Mouse (Mus musculus): ENCODE measurements around the gene Grm4. TPM values are rescaled to one million over a fixed set of nuclear protein-coding genes. Genes with fewer than 3 reads are reported as not detected.

The Grm4 gene
- total RNA-seq, 2 experiments from 2014 or later: 1.5 to 6.2 TPM

DNA sequence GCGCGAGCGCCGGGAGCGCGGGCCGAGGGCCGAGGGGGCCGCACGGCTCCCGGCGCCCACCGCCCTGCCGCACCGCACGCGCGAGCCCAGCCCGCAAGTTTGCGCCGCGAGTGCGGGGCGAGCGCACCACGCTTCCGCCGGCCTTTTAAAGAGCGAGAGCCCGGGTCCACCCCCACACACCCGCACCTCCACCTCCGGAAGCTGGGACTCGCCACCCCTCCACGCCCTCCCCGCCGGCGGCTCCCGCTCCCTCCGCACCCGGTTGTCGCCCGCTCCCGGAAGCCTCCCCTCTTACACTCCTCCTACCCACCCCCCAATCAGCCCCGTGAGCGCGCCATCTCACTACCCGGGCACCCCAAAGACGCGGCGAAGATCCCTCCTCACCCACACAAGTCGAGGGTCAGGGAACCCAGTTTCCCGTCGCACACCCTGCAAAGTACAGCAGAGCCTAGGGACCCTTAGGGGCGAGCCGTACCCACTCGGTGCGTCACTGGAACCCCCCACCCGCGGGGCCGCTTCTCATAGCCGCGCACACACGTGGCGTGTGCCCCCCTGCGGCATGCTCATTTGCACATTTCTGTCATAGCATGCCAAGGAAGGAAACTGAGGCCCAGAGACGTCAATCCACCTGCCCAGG lies 7.8 kb downstream of the Grm4 start:
- DNase-seq (ENCODE audit: low spot score in 2 of 2): no peak

DNA sequence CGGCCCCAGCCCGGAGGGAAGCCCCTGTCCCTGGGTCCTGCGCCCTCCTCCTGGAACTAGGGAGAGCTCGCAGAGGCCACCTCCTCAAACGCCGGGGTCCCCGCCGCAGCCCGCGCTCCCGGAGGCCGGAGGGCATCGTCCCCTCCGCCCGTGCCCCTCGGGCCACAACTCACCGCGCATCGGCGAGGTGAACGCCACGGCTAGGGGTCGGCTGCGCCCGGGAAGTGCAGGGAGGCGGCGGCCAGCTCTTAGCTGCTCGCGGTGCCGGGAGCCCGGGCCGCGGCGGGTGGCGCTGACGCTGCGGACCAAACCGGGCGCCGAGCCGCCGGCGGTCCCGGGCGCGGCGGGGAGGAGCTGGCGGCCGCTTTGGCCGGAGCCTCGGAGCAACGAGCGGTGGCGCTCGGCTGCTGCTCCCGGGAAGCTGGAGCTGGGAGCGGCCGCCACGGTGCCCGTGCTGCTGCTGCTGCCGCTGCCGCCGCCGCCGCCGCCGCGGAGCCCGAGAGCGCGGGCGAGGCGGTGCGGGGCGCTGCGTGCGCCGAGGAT lies 8.5 kb downstream of the Grm4 start:
- no peak for DNase-seq (ENCODE audit: low spot score in 2 of 2)

DNA sequence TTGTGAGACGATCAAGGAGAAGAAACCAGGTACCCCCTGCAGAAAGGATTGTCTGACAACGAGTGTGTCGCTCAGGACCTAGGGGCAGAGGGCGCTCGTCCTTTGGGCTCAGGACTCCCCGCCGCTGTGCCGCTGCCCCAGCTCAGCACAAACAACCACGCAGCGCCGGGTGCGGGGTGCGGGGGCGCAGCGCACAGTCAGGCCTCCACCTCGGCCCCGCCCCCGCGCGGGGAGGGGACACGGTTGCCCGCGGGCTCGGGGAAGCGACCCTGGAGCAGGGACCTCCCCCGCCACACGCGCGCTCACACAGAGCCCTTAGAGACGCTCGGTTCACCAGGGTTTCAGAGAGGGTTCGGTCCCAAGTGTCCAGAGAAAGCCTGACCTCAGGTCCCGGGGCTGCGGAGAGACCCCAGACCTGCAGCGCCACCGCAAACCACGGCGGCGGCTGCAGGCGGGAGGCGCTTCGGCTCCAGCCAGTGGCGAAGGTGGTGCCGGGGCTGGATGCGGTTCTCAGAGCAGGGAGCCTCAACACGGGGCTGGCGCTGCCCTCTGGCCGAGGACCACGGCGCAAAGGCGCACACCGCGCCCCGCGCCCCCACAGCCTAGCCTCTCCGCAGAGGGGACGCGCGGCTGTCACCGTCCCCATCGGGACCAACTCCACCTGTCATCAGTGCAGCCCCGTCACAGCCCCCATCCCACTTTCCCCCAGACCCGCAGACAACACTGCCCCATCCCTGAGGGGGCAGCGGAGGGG lies 9.2 kb downstream of the Grm4 start:
- DNase-seq (ENCODE audit: low spot score in 2 of 2): no peak

DNA sequence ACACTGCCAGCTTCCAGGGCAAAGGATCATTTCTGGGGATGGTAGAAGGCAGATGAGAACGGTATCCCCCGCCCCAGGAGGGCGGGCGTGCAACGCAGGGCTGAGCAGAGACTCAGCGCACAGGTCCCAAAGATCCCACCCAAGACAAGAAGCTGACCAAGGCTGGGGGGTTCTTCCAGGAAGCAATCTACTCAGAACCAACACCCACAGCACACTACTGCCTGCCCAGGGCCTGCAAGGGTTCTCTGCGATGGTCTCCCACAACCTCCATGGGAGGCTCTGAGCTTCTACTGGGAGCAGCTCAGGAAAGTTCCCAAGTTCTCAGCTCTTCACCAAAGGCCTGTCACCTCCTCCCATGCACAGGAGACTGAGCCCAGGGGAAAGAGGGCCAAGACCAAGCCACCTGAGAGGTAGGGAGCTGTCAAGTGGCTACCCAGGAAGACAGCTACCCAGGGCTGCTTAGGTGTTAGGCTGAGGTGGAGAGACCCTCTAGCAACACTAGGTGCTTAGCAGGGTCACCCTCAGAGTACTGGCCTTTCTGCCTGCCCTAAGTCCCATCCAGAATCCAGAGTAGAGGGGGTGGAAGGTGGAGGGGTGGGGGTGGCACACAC lies 10.0 kb downstream of the Grm4 start:
- DNase-seq (ENCODE audit: low spot score in 2 of 2): no peak

- DNase-seq (ENCODE audit: low spot score in 2 of 2): no peak
Observed at GRCm38 (mm10) chr17:27510258-27511124, 10.7 kb downstream of the Grm4 start.

GRCm38 (mm10) chr17:27509056-27509455 lies 12.1 kb downstream of the Grm4 start:
- DNase-seq (ENCODE audit: low spot score in 2 of 2): no peak

DNA sequence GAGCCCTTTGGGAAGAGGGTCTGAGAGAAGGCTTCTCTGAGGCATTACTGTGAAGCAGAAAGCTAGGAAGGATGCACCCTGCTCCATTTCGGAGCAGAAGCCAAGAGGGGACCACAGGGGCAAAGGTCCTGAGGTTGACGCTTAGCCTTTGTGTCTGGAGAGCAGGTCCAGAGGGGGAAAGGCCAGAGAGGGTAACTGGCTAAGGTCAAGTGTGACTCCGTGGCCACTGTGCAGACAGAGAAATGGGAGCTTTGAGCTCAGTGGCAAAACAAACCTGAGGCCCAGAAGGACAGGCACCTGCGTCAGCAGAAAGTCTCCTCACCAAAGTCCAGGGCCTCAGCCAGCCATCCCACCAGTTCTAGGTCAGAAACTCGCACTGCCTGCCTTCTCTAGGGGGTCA lies 12.7 kb downstream of the Grm4 start:
- DNase-seq (ENCODE audit: low spot score in 2 of 2): no peak

GRCm38 (mm10) chr17:27508002-27508401 lies 13.2 kb downstream of the Grm4 start:
- DNase-seq (ENCODE audit: low spot score in 2 of 2): no peak

DNA sequence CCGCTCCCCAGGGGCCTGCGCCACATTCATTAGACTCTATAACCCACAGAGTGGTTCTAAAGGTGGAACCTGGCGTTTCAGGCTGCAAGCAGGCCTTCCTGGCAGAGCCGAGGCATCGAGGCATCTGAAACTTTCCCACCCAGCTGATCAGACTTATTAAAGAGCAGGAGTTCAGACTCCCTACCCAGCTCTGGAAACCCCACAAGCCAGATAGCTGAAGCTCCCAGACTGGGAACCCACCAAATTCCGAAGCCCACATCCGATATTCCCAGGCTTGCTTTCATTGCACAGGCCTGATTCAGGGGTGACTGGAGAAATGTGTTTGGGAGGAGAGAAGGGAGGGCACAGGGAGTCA lies 13.6 kb downstream of the Grm4 start:
- no peak for DNase-seq (ENCODE audit: low spot score in 2 of 2)

- DNase-seq (ENCODE audit: low spot score in 2 of 2): no peak
Observed at GRCm38 (mm10) chr17:27506871-27507590, 14.2 kb downstream of the Grm4 start.

DNA sequence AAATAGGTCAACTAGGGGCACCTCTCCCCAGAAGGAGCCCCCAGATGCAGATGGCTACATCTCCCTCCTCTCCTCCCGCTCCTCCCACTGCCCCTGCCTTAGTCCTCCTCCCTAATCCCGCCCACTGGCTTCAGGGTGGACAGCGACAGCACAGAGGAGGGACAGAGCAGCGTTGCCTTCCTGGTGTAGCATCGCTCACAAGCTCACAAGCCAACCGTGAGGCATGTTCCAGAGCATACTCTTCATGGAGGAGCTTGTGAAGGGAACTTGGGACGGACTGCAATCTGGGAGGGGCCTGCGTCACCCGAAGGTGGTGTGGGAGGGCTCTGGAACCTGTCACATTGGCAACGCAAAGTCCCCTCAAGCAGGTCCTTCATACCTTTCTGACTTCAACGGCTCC lies 14.8 kb downstream of the Grm4 start:
- DNase-seq (ENCODE audit: low spot score in 2 of 2): no peak

GRCm38 (mm10) chr17:27505221-27505881 lies 15.9 kb downstream of the Grm4 start:
- no peak for DNase-seq (ENCODE audit: low spot score in 2 of 2)

- DNase-seq (ENCODE audit: low spot score in 2 of 2): no peak
Observed at GRCm38 (mm10) chr17:27503869-27504268, 17.3 kb downstream of the Grm4 start.

DNA sequence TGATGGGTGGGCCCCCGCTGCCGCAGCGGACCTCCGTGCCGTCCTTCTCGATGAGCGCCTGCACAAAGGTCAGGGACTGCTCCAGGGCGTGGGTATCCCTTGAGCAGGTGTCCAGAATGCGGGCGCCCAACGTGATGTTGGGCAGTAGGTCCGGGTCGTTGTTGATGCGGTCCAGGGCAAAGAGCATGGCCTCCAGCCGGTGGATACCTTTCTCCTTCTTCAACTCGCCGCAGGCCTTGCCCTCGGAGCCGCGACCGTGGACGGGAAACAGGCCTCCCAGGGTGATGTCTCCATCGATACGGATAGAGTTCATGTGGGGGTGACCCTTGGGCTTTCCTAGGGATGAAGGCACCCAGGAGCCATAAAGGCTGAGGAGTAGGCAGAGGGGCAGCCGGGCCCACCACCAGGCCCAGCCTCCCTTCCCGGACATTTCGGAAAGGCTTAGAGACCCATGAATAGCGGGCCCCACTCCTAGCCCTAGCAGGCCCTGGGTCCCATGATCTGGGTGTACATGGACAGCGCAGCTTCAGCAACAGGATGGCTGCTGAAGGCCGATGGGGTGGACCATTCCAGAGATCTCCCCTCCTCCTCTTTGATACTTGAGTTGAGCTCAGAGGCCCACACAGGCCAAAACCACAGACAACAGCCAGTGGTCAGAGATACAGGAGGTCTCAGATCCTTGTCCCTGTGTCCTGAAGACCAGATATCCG lies 18.3 kb downstream of the Grm4 start:
- no peak for DNase-seq (ENCODE audit: low spot score in 2 of 2)

DNA sequence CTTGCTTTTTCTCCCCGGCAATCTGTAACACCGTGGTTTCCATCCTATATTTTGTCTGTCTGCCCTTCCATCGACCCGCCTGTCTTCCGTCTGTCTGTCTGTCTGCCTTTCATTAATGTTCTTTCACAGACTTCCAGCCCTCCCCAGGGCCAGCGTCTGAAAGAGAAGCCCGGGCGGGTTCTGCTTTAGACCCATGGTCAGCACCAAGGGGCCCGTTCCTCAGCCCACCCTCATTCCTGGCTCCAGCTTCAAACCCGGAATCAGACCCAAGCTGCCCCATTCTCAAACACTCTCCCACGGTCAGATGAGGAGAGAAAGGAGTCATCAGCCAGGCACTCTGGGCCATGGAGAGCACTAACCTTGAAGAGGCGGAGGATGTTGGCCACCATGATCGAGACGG lies 18.9 kb downstream of the Grm4 start:
- DNase-seq (ENCODE audit: low spot score in 2 of 2): no peak

DNA sequence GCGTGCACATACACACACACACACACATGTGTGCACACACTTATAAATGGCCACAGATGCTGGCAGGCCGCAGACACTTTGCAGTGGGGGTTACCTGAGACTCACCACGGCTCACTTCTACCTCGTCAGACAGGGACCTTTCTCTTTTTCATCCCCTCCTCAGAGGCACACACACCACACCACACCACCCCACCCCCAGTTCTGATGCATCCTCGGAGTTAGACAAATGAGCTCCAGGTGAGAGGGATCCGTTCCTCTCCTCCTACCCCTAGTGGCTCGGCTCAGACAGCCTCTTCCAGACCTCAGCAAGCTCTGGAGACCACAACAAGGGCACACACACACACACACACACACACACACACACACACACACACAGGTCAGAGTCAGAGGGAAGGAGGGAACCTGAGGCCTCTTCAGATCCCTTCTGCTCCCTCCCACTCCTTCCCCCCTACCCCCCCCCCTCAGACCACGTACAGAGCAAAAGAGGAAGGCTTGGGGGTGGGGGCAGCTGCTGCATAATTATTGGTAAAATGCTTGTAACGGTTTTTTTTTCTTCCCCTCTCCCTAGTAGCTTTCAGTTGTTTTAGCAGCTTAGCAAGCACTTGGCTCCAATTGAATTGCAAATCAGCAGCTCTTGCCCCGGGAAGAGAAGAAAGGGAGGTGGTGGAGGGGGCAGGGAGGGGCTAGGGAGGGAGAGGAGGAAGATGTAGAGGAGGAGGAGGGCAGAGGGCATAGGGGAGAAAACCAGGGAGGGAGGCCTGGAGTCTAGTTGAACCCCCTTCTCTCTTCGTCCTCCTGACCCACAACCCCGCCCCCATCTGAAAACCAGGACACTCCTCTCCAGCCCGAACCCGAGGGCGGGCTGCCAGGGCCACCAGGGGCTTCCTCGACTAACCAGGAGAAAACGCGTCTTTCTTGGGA lies 19.6 kb downstream of the Grm4 start:
- no peak for DNase-seq (ENCODE audit: low spot score in 2 of 2)

DNA sequence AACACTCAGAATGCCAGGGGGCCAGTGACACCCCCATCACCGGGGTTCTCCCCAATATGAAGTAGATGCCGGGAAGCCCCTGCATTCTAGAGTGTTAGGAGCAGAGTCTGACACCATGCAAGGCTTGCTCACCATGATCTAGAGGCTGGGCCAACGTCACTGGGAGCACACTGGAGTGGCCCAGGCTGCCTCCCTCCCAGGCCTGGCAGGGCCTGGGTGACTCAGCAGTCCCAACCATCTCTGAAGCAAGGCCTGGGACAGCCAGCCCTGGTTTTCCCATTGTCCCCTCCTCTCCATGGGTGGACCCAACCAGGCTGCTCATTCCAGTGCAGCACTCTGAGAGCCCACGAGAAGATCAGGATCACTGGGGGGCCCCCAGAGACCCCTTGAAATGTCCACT lies 20.4 kb downstream of the Grm4 start:
- no peak for DNase-seq (ENCODE audit: low spot score in 2 of 2)

GRCm38 (mm10) chr17:27499080-27499479 lies 22.1 kb downstream of the Grm4 start:
- DNase-seq (ENCODE audit: low spot score in 2 of 2): no peak

Data from adrenal gland, postnatal 4 days (tissue).